Mouse (Mus musculus): Measurements from ENCODE around the gene Dhrs7c.

The Dhrs7c gene

DNA sequence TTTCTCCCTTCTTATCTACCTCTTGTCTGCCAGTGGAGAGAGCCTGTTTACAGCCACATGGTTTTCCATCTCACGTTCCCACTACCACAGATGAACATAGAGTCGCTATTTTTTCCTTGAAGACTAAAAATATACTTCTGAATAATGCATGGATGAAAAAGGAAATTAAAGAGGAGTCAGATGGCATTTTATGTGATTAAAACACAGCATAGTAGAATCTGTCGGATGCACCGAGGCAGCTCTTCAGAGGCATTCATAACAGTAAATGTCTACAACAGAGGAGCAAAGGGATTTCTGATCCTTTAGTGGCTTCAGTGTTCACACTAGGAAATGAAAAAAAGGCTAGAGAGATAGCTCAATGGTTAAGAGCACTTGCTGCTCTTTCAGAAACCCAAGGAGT lies 47.2 kb downstream of the Dhrs7c start:
- no peak for DNase-seq

DNA sequence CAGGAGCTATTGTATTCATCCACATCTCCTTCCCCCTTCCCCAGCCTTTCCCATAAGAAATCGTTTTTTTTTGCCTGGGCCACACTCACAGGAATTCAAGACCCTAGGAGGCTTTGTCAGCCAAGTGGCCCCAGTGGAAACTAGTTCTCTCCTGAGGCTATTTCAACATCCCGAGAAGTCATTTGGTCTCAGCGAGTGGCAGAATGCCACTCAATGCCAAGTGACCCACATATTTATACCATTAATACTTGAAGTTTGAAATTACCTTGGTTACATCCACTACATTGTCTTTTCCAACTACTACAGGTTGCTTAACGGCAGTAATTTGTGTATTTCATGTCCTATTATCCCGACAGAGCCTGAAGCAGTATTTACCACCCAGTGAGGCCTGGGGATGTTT lies 53.8 kb downstream of the Dhrs7c start:
- no peak for DNase-seq

DNA sequence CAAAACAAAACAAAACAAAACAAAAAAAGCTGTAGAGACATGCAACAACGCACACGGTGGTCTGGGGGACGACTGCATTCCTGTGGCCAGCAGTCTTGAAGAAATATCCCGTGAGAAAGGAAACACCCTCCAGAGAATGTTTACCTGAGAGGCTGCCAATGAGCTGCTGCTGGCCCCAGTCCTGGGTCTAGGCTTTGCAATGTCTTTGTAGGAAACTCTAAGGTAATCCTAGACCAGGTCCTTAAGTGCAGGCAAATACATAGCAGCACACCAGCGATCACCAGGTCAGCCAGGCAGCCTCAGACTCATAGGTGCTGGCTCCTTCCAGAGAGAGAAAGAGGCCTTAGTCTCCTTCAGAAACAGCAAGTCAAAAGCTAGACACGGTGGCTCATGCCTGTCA lies 56.0 kb downstream of the Dhrs7c start:
- no peak for DNase-seq

DNA sequence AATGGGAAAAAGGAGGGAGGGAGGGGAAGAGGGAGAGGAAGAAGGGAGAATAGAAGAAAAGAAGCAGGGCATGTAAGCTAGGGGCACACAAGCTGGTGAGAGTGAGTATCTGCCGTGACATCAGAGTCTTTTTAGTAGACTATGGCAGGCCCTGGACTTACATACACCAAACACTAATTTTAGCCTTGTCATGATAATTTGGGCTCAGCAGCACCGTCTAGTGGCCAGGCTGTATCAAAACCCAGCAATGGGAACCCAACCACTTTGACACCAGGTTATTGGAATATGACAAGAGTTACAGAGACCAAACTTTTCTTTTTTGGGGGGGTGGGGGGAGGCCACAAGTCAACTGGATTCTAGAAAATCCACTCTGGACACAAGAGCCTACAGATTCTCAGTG lies 57.0 kb downstream of the Dhrs7c start:
- peak; percentile 16 to 68 for DNase-seq

DNA sequence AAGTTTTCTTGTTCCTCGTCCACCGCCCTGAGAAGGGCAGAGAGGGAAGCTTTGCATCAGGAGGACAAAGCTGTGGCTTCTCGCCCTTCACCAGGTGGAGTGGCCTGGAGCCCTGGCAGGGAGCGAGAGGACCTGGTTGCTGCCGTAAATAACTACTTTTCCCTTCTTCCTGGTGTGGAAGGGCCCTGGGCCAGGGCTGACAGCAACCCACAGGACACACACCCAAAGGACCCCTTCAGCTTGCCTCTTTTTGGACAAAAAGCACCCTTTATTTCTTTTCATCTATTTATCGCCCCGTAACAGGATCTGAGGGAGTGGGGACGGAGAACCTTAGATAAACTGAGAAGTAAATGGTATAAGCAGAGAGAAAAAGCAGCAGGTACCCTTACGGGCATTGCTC lies 60.5 kb downstream of the Dhrs7c start:
- no peak for DNase-seq

DNA sequence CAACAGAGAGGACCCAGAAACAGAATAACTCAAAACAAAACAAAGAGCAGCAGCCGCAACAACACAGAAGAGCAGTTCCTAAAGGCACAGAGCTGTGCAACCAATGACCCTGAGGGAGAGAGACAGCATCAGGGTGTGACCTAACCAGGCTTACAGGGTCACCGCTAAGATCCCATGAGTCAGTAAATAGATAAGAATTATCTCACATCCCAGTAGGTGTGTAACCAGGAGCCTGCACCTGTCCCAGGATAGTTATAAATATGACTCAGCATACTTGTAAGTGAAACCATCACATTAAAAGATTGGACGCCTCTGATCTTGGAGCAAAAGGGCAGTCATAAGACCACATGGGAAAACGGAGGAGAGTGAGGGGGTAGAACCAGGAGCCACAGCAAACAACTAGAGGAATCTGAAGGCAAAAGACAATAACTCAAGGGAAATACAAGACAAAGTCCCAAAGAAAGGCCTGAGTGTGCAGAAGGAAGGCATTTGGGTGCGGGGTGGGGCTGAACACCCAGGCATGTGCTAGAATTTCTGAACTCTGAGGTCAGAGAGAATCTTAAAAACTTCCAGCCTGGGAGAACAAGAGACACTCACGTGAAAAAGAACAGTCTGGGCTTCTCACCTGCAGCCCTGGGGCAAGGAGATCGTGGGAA lies 62.9 kb downstream of the Dhrs7c start:
- DNase-seq = no peak

DNA sequence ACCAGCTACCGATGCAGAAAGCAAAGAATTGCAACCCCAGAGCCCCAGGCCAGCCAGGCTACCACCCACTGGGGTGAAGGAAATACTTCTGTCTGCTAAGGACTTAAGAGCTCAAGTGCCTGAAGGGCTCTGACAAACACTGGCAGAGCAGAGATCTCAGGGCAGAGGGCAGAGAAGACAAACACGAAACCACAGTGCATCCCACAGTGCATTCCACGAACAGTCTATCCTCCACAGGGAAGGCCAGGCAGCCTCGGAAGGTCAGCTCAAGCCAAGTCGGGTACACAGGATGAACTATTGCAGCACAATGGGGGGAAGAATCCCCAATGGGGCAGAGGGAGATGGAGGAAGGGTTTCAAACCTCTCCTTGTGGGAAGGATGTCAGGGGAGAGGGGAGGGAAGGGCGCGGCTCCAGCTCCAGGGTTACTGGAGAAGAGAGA lies 63.4 kb downstream of the Dhrs7c start:
- DNase-seq = no peak

DNA sequence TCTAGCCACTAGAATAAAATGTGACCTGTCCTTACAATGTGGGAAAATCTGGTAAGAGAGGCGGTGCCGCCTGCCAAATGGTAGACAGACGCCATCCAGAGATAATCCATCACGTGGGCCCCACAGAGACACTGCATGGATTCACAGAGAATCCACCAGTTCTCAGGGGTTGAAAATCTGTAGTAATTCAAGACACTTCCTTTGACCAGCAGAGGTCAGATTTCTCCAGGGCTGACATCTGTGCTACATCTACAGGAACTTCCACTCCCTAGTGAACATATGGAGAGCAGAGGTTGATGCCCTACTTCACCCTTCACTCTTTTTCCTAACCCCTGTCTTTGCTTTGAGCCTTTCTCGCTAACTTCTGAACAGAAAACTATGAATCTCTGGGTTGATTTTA lies 67.1 kb downstream of the Dhrs7c start:
- DNase-seq = no peak
